Mouse (Mus musculus) liver, embryonic 15.5 days (tissue): ENCODE measurements around the gene Zfp658. TPM values are rescaled to one million over a fixed set of nuclear protein-coding genes. Genes with fewer than 3 reads are reported as not detected.

ENCODE experiments used
- ATAC-seq: fragments of 200-750 bp; cut with Nextera tagmentation; 2 replicates; pipeline ENCODE4 v1.8.0; 2017; ENCODE audit warnings: moderate number of reproducible peaks, mild to moderate bottlenecking, moderate library complexity; ENCODE audit not compliant: insufficient read depth
- H3K27ac ChIP-seq: fragments of 300-500 bp; sonication (generic); replicated peaks from 2 replicates; pipeline ENCODE4 v1.5.1; 2015; ENCODE audit warnings: mild to moderate bottlenecking, inconsistent platforms
- H3K27me3 ChIP-seq: fragments of 300-500 bp; sonication (generic); 2 replicates; pipeline ENCODE4 v1.6.1; 2015; ENCODE audit warnings: mild to moderate bottlenecking, inconsistent platforms
- H3K36me3 ChIP-seq: fragments of 300-500 bp; sonication (generic); replicated peaks from 2 replicates; pipeline ENCODE4 v1.6.1; 2015; ENCODE audit warnings: moderate library complexity, mild to moderate bottlenecking, inconsistent platforms
- H3K4me1 ChIP-seq: fragments of 300-500 bp; sonication (generic); replicated peaks from 2 replicates; pipeline ENCODE4 v1.6.1; 2015; ENCODE audit warnings: inconsistent platforms
- H3K4me2 ChIP-seq: fragments of 300-500 bp; sonication (generic); 2 replicates; pipeline ENCODE4 v1.6.1; 2015; ENCODE audit warnings: moderate library complexity, mild to moderate bottlenecking, inconsistent platforms
- H3K4me3 ChIP-seq: fragments of 300-500 bp; sonication (generic); replicated peaks from 2 replicates; pipeline ENCODE4 v1.5.1; 2015; ENCODE audit warnings: mild to moderate bottlenecking, inconsistent platforms
- H3K9ac ChIP-seq: fragments of 300-500 bp; sonication (generic); 2 replicates; pipeline ENCODE4 v1.6.1; 2015; ENCODE audit warnings: moderate library complexity, mild to moderate bottlenecking, inconsistent platforms
- H3K9me3 ChIP-seq: fragments of 300-500 bp; sonication (generic); replicated peaks from 2 replicates; pipeline ENCODE4 v1.6.1; 2016; ENCODE audit warnings: inconsistent platforms
- WGBS: fragments of 180-500 bp; shearing (Covaris S2); methylation state at CpG from one replicate; pipeline ENCODE4 v1.1.7; 2015; ENCODE audit warnings: mixed read lengths; ENCODE audit not compliant: insufficient replicate concordance; 5-methylcytosine and 5-hydroxymethylcytosine counted together
- polyA plus RNA-seq: library from polyadenylated mRNA; unstranded; fragments of >200 nt; fragmentation: Nextera tagmentation; extraction: Ambion mirVana; gene quantifications from 2 replicates; pipeline ENCODE4 v1.2.1, GENCODE M21; 2015

Gene Zfp658
- polyA plus RNA-seq, 1 experiment from 2014 or later, result 0.18 TPM

GRCm38 (mm10) chr7:43545656-43546545 is 16.2 kb upstream of the Zfp658 start:
- no peaks in the 10 kb centered on the region for H3K4me1 ChIP-seq
- no peak for ATAC-seq
- no peak overlapping the region for H3K27ac ChIP-seq
- no peaks in the 10 kb centered on the region for H3K27me3 ChIP-seq
- H3K4me3 ChIP-seq, result no peak overlapping the region
- H3K9ac ChIP-seq, result no peak overlapping the region
- 45% methylated on average over 7 of the region's 7 CpGs for WGBS
- H3K4me2 ChIP-seq, result no peak overlapping the region
- H3K9me3 ChIP-seq, result no peaks in the 10 kb centered on the region
- no peaks in the 10 kb centered on the region for H3K36me3 ChIP-seq

DNA sequence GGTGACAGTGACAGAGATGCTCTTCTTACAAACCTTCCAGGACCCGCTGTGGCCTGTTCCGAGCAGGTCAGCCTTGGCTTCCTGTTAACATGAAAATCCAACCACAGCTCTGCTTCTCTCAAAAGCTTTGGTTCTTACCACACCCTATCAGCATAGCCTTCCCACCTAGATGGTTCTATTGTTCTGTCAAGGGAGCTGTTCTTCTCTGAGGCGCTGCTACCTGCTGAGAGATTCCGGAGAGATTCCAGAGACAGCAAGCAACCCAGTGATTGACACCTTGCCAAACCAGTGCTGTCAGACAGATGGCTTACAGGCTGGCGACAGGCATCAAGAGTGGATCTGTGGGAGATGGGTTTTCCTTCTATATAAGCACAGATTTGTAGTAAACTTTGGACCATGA is 14.4 kb upstream of the Zfp658 start:
- no peak overlapping the region for H3K9ac ChIP-seq
- H3K4me1 ChIP-seq, result no peaks in the 10 kb centered on the region
- H3K36me3 ChIP-seq, result no peaks in the 10 kb centered on the region
- 43% methylated on average over 5 of the region's 5 CpGs for WGBS
- no peak for ATAC-seq
- no peak overlapping the region for H3K4me2 ChIP-seq
- no peaks in the 10 kb centered on the region for H3K27me3 ChIP-seq
- no peaks in the 10 kb centered on the region for H3K9me3 ChIP-seq
- no peak overlapping the region for H3K4me3 ChIP-seq
- no peak overlapping the region for H3K27ac ChIP-seq

DNA sequence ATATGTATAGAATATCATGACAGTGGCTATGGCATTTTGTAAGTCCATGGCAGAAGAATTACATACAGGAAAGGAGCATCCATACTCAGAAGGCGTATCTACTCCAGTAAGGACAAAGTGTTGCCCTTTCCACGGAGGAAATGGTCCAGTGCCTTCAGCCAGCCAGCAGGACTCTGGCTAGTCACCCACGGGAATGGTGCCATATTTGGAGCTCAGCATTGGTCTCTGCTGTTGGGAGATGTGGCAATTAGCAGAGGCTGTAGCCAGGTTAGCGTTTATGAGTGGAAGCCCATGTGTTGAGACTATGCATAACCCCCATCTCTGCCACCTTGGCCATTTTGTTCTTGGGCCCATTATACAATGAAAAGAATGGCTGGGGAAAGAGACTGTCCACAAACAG is 13.8 kb upstream of the Zfp658 start:
- Histone ChIP-seq H3K9me3 (no peaks in the 10 kb centered on the region), H3K36me3 (no peaks in the 10 kb centered on the region), H3K27me3 (no peaks in the 10 kb centered on the region), H3K9ac (no peak overlapping the region), H3K4me2 (no peak overlapping the region), H3K27ac (no peak overlapping the region), H3K4me3 (no peak overlapping the region), H3K4me1 (no peaks in the 10 kb centered on the region)
- no peak for ATAC-seq
- 56% methylated on average over 4 of the region's 4 CpGs for WGBS

- Histone ChIP-seq H3K27ac (no peak overlapping the region), H3K4me1 (no peaks in the 10 kb centered on the region), H3K4me3 (no peak overlapping the region), H3K9ac (no peak overlapping the region), H3K36me3 (no peaks in the 10 kb centered on the region), H3K9me3 (no peaks in the 10 kb centered on the region), H3K27me3 (no peaks in the 10 kb centered on the region), H3K4me2 (no peak overlapping the region)
- WGBS, result 21% methylated on average over 4 of the region's 4 CpGs
- no peak for ATAC-seq
These were observed 8.9 kb upstream of the Zfp658 start for GRCm38 (mm10) chr7:43553153-43553552.

GRCm38 (mm10) chr7:43554550-43554949 is 7.5 kb upstream of the Zfp658 start:
- WGBS, result 11% methylated on average over 3 of the region's 3 CpGs
- Histone ChIP-seq H3K27ac (no peak overlapping the region), H3K36me3 (no peaks in the 10 kb centered on the region)

DNA sequence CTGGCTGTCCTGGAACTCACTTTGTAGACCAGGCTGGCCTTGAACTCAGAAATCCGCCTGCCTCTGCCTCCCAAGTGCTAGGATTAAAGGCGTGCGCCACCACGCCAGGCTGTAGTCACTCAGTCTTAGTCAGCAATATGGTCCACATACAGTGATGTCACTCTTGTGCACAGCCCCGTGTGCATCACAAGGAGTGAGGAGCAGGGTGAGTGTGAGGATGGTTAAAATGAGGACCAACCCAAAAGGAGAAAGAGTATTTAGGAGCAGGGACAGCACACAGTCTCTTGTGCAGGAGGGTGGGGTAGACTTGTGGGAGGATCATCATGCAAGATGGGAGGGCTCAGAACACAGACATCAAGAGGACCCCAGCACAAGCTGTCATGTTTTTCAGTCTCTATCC is 6.7 kb upstream of the Zfp658 start:
- no peak overlapping the region for H3K27ac ChIP-seq
- H3K9me3 ChIP-seq, result no peaks in the 10 kb centered on the region
- no peak overlapping the region for H3K4me3 ChIP-seq
- WGBS, result 60% methylated on average over 5 of the region's 5 CpGs
- H3K36me3 ChIP-seq, result no peaks in the 10 kb centered on the region
- ATAC-seq, result no peak
- H3K9ac ChIP-seq, result no peak overlapping the region
- H3K4me1 ChIP-seq, result no peaks in the 10 kb centered on the region
- H3K4me2 ChIP-seq, result no peak overlapping the region
- H3K27me3 ChIP-seq, result no peaks in the 10 kb centered on the region

More at GRCm38 (mm10) chr7:43554550-43554949, 7.5 kb upstream of the Zfp658 start:
- no peaks in the 10 kb centered on the region for H3K27me3 ChIP-seq
- no peak overlapping the region for H3K4me2 ChIP-seq
- ATAC-seq, result no peak
- H3K4me3 ChIP-seq, result no peak overlapping the region
- no peak overlapping the region for H3K9ac ChIP-seq
- H3K4me1 ChIP-seq, result no peaks in the 10 kb centered on the region
- H3K9me3 ChIP-seq, result no peaks in the 10 kb centered on the region

DNA sequence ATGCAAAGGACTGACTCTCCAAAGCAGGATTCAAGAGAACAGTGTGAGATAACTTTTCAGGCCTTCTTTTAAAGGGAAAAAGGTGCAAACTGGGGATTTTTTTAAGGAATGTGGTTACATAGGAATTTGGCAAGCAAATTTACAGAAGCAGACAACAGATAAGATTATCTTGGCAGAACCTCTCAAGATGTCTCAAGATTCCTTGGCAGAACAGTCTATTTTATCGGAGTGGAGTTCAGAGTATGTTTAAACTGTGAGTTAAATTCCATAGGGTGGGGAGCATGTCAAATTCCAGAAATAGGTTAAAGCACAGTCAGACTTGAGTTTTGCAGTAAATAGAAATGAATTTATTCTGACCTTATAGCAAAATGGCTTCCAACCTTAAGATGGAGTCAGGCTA is 5.2 kb upstream of the Zfp658 start:
- no peak for ATAC-seq
- H3K9ac ChIP-seq, result no peak overlapping the region
- H3K36me3 ChIP-seq, result no peaks in the 10 kb centered on the region
- 55% methylated on average over 1 of the region's 1 CpGs for WGBS
- no peaks in the 10 kb centered on the region for H3K9me3 ChIP-seq
- no peaks in the 10 kb centered on the region for H3K4me1 ChIP-seq
- H3K27me3 ChIP-seq, result no peaks in the 10 kb centered on the region
- no peak overlapping the region for H3K4me2 ChIP-seq
- no peak overlapping the region for H3K27ac ChIP-seq
- no peak overlapping the region for H3K4me3 ChIP-seq

GRCm38 (mm10) chr7:43562651-43563070 is 605 bp downstream of the Zfp658 start:
- WGBS, result under 1% methylated on average over 10 of the region's 10 CpGs
- Histone ChIP-seq H3K27ac (0 out of 2 replicates have a peak overlapping the region, but pooled peaks have one; percentile 41), H3K4me1 (0 out of 2 replicates have a peak, but pooled peaks cover 2% of the 10 kb centered on the region), H3K4me2 (peak overlapping the region; percentile 77), H3K36me3 (no peaks in the 10 kb centered on the region), H3K9me3 (no peaks in the 10 kb centered on the region), H3K4me3 (peak overlapping the region; percentile 59), H3K27me3 (no peaks in the 10 kb centered on the region), H3K9ac (0 out of 2 replicates have a peak overlapping the region, but pooled peaks have one; percentile 32)
- ATAC-seq, result no peak

DNA sequence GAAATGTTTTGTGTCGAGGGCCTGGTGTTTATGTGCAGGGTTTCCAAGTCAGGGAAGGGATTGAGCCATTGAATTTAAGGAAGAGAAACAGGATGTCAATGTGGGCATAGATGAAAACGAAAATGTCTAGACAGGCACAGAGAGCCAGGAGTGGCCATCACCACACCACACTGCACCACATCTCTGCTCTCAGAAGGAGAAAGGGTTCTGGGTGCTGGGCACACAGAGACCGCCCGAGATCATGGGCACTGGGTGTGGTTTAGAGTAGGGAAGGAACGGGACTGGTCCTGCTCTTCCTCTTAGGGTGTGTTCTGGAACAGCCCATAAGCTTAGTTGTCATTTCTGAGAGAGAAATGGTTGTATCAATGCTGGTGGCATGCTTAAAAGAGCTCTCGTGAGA is 1.2 kb downstream of the Zfp658 start:
- H3K9ac ChIP-seq, result no peak overlapping the region

GRCm38 (mm10) chr7:43571216-43571615 is 9.2 kb downstream of the Zfp658 start:
- 56% methylated on average over 2 of the region's 2 CpGs for WGBS
- no peak overlapping the region for H3K4me3 ChIP-seq

More for the DNA sequence above, 1.2 kb downstream of the Zfp658 start:
- Histone ChIP-seq H3K27me3 (no peaks in the 10 kb centered on the region), H3K4me2 (peak overlapping the region; percentile 77), H3K27ac (no peak overlapping the region), H3K36me3 (no peaks in the 10 kb centered on the region), H3K4me1 (0 out of 2 replicates have a peak, but pooled peaks cover 2% of the 10 kb centered on the region), H3K4me3 (no peak overlapping the region), H3K9me3 (no peaks in the 10 kb centered on the region)
- ATAC-seq, result no peak
- WGBS, result 31% methylated on average over 6 of the region's 6 CpGs

DNA sequence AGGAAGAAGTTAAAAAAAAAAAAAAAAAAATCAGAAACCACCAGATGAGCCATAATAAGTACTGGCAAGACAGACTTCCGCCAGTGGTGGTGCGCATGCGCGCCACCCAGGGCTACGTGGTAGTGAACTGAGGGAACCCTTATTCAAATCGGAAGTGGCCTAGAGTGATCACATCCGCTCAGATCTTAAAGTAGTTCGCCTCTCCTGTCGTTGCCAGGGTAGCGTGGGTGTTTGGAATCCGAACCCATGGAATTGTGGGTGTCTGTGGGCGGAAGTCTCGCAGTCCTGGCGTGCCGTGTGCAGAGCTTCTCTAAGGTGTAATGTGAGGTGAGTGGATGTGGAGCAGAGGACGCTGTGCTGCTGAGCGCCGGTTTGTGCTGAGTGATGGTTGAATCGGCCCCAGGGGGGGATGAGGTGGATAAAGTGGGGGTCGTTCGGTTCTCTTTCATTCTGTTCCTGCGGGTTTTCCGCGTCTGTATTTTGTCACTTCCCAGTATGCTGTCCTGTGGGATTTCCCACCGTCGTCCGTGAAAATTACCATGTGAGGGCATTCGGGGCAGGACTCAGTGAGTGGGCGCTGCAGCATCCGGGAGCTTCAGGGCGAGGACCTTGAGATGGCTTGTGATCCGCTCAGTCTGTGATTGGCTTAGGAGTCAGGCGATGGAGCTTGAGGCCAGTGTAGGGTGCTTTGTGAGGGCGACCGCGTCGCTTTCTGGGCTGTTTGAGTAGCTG is 17.6 kb downstream of the Zfp658 start, which contains the start of gene Zfp719:
TSS of gene Zfp719 (plus strand) at position 171 of the 732 bp plus-strand sequence.
- under 1% methylated on average over 37 of the region's 37 CpGs for WGBS
- H3K4me2 ChIP-seq, result peak within 1 kb of the TSS; percentile 82
- H3K9ac ChIP-seq, result peak within 1 kb of the TSS; percentile 57
- ATAC-seq, result peak; percentile 94
- peak within 1 kb of the TSS; percentile 76 for H3K27ac ChIP-seq
- peaks cover 8% of the 10 kb centered on the region for H3K36me3 ChIP-seq
- no peaks in the 10 kb centered on the region for H3K27me3 ChIP-seq
- H3K4me1 ChIP-seq, result peaks cover 16% of the 10 kb centered on the region
- no peaks in the 10 kb centered on the region for H3K9me3 ChIP-seq
- H3K4me3 ChIP-seq, result peak within 1 kb of the TSS; percentile 71

More at GRCm38 (mm10) chr7:43571216-43571615, 9.2 kb downstream of the Zfp658 start:
- Histone ChIP-seq H3K27me3 (no peaks in the 10 kb centered on the region), H3K4me1 (no peaks in the 10 kb centered on the region), H3K9me3 (no peaks in the 10 kb centered on the region), H3K27ac (no peak overlapping the region), H3K4me2 (no peak overlapping the region), H3K36me3 (peaks cover 4% of the 10 kb centered on the region; the same call in 1 of the 2 replicates), H3K9ac (no peak overlapping the region)
- no peak for ATAC-seq
